Mouse (Mus musculus): Measurements from ENCODE around the gene Tdp2. TPM values are rescaled to one million over a fixed set of nuclear protein-coding genes. Genes with fewer than 3 reads are reported as not detected.

The Tdp2 gene
- polyA plus RNA-seq (2014; fragmentation: Nextera tagmentation; extraction: Ambion mirVana): 75.9 and 83.7 TPM in 2 replicates

DNA sequence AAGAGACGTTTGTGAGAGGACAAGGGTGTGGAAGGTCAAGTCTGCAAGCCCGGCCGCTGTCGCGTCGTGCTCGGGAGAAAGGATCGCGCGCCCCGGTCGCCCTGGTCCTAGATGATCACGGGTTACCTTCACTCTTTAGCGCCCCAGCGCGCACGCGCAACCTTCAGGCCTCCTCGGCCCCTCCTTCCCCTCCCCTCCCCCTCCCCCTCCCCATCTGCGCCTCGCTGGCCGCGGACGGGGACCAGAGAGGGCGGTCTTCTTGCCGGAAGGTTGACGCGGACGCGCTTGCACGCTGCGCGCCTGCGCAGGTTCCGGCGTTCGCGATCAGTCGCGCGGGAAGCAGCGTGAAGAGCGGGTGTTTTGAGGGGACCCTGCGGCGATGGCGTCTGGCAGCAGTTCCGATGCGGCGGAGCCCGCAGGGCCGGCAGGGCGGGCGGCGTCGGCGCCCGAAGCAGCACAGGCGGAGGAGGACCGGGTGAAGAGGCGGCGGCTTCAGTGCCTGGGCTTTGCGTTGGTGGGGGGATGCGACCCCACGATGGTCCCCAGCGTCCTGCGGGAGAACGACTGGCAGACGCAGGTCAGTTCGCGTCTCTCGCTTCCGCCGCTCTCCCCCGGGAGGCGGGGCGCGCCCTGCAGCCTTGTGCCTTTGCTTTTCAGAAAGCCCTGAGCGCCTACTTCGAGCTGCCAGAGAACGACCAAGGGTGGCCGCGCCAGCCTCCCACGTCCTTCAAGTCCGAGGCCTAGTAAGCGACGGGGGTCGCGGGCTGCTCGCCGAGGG is at the start of gene Tdp2, which contains the start of gene Acot13:
Gene Tdp2, plus strand, starts transcription at position 327 of the 778 bp plus-strand sequence.
Gene Acot13, minus strand, starts transcription at position 188 of the 778 bp plus-strand sequence.
- H3K4me3 ChIP-seq (ENCODE audit: low read depth, low read length): peak within 1 kb of the TSS; percentile 93
- H3K4me2 ChIP-seq (ENCODE audit: low read depth, low read length): peak within 1 kb of the TSS; percentile 52
- H3K9me3 ChIP-seq (replicated peaks; ENCODE audit: control insufficient read depth, low read length): no peaks in the 10 kb centered on the region
- H3K4me1 ChIP-seq (ENCODE audit: control insufficient read depth, insufficient read depth, low read length): no peaks in the 10 kb centered on the region
- peak within 1 kb of the TSS; percentile 87 for H3K27ac ChIP-seq (replicated peaks; ENCODE audit: low read depth, low read length)
- peak within 1 kb of the TSS; percentile 94 for H3K9ac ChIP-seq (replicated peaks; ENCODE audit: low read length)
- peak; percentile 98 for DNase-seq (ENCODE audit: low spot score)
- under 1% methylated on average over 86 of the region's 90 CpGs for WGBS
- peak; percentile 96 for ATAC-seq (replicated peaks; ENCODE audit: insufficient number of reproducible peaks, low FRiP score, low TSS enrichment, low read depth)
- no peaks in the 10 kb centered on the region for H3K27me3 ChIP-seq (ENCODE audit: control insufficient read depth, insufficient read depth, low read length)
- H3K36me3 ChIP-seq (replicated peaks; ENCODE audit: control insufficient read depth, insufficient read depth, low read depth, low read length): no peaks in the 10 kb centered on the region; the same call in 1 of the 2 replicates

DNA sequence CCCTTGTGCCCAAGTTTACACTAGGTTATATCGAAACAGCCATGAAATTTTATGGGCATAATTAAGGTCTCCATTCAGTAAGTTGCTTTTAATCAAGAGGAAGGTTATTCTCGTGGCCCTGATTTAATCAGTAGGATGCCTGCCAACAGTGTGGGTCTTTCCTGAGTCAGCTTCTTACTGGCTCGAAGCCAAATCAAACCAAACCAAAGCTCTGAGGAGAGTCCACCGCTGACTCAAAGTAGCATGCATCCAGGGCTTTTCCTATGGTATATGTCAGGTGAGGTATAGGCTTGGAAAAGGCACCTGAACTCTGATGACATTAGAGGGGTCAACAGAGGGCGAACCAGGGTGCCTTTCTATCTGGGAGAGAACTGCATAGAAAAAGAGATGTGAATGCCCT is 49.6 kb upstream of the Tdp2 start:
- H3K27me3 ChIP-seq (ENCODE audit: control insufficient read depth, insufficient read depth, low read length): no peaks in the 10 kb centered on the region
- H3K9me3 ChIP-seq (replicated peaks; ENCODE audit: control insufficient read depth, low read length): no peaks in the 10 kb centered on the region
- H3K27ac ChIP-seq (replicated peaks; ENCODE audit: low read depth, low read length): no peak overlapping the region
- no peak for ATAC-seq (replicated peaks; ENCODE audit: insufficient number of reproducible peaks, low FRiP score, low TSS enrichment, low read depth)
- H3K4me2 ChIP-seq (ENCODE audit: low read depth, low read length): no peak overlapping the region
- H3K4me3 ChIP-seq (ENCODE audit: low read depth, low read length): no peak overlapping the region
- no peaks in the 10 kb centered on the region for H3K4me1 ChIP-seq (ENCODE audit: control insufficient read depth, insufficient read depth, low read length)
- H3K36me3 ChIP-seq (replicated peaks; ENCODE audit: control insufficient read depth, insufficient read depth, low read depth, low read length): no peaks in the 10 kb centered on the region
- H3K9ac ChIP-seq (replicated peaks; ENCODE audit: low read length): no peak overlapping the region
- 83% methylated on average over 5 of the region's 5 CpGs for WGBS
- no peak for DNase-seq (ENCODE audit: low spot score)

DNA sequence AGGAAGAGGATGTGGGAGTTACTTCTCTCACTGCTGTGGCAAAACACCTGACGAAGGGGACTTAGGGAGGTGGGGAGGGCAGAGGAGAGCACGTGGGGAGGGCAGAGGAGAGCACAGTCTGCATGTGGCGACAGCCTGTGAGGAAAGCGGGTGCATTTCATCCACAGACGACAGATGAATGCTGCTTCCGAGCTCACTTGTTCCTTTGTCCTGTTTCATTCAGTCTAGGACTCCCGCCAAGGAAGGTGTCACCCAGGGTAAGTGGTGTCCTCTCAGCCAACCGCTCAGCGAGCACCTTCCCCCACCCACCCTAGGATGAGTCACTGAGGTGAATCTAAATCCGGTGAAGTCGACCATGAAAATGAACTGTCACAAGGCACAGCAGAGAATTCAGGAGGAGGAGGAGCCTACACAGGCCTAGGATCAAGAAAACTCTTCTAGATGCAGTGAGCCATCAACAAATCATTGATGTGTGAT is 45.4 kb upstream of the Tdp2 start:
- Histone ChIP-seq H3K27me3 (ENCODE audit: control insufficient read depth, insufficient read depth, low read length) (no peaks in the 10 kb centered on the region), H3K36me3 (replicated peaks; ENCODE audit: control insufficient read depth, insufficient read depth, low read depth, low read length) (no peaks in the 10 kb centered on the region), H3K9me3 (replicated peaks; ENCODE audit: control insufficient read depth, low read length) (no peaks in the 10 kb centered on the region), H3K27ac (replicated peaks; ENCODE audit: low read depth, low read length) (no peak overlapping the region), H3K4me1 (ENCODE audit: control insufficient read depth, insufficient read depth, low read length) (no peaks in the 10 kb centered on the region), H3K4me3 (ENCODE audit: low read depth, low read length) (no peak overlapping the region), H3K4me2 (ENCODE audit: low read depth, low read length) (no peak overlapping the region), H3K9ac (replicated peaks; ENCODE audit: low read length) (no peak overlapping the region)
- 67% methylated on average over 11 of the region's 11 CpGs for WGBS
- ATAC-seq (replicated peaks; ENCODE audit: insufficient number of reproducible peaks, low FRiP score, low TSS enrichment, low read depth) (no peak), DNase-seq (ENCODE audit: low spot score) (no peak)

- no peaks in the 10 kb centered on the region for H3K9me3 ChIP-seq (replicated peaks; ENCODE audit: control insufficient read depth, low read length)
- no peak for DNase-seq (ENCODE audit: low spot score)
- no peaks in the 10 kb centered on the region for H3K4me1 ChIP-seq (ENCODE audit: control insufficient read depth, insufficient read depth, low read length)
- H3K27me3 ChIP-seq (ENCODE audit: control insufficient read depth, insufficient read depth, low read length): no peaks in the 10 kb centered on the region
- H3K4me3 ChIP-seq (ENCODE audit: low read depth, low read length): no peak overlapping the region
- no peak overlapping the region for H3K27ac ChIP-seq (replicated peaks; ENCODE audit: low read depth, low read length)
- H3K36me3 ChIP-seq (replicated peaks; ENCODE audit: control insufficient read depth, insufficient read depth, low read depth, low read length): no peaks in the 10 kb centered on the region
- 89% methylated on average over 5 of the region's 5 CpGs for WGBS
- ATAC-seq (replicated peaks; ENCODE audit: insufficient number of reproducible peaks, low FRiP score, low TSS enrichment, low read depth): no peak
- H3K4me2 ChIP-seq (ENCODE audit: low read depth, low read length): no peak overlapping the region
- H3K9ac ChIP-seq (replicated peaks; ENCODE audit: low read length): no peak overlapping the region
Measured at GRCm38 (mm10) chr13:24787477-24787876, 44.0 kb upstream of the Tdp2 start.

DNA sequence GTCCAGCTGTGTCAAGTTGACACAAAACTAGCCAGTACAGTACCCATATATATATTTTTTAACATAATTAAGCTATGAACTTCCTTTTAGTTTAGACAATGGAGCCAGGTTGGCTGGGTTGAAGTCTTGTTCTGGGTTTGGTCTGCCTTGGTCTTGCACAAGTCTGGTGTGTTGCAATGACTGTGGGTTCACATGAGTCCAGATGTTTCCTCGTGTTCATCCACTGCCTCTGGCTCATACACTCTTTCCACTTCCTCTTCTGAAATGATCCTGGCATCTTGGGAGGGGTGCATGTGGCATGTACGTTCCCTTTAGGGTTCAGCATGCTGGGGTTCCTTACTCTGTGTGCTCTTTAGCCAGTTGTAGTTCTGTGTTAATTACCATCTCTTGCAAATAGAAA is 40.1 kb upstream of the Tdp2 start:
- H3K4me2 ChIP-seq (ENCODE audit: low read depth, low read length): no peak overlapping the region
- ATAC-seq (replicated peaks; ENCODE audit: insufficient number of reproducible peaks, low FRiP score, low TSS enrichment, low read depth) (no peak), DNase-seq (ENCODE audit: low spot score) (no peak)
- H3K9me3 ChIP-seq (replicated peaks; ENCODE audit: control insufficient read depth, low read length): no peaks in the 10 kb centered on the region
- no peak overlapping the region for H3K4me3 ChIP-seq (ENCODE audit: low read depth, low read length)
- no peak overlapping the region for H3K27ac ChIP-seq (replicated peaks; ENCODE audit: low read depth, low read length)
- no peaks in the 10 kb centered on the region for H3K36me3 ChIP-seq (replicated peaks; ENCODE audit: control insufficient read depth, insufficient read depth, low read depth, low read length)
- 75% methylated on average over 2 of the region's 2 CpGs for WGBS
- H3K9ac ChIP-seq (replicated peaks; ENCODE audit: low read length): no peak overlapping the region
- no peaks in the 10 kb centered on the region for H3K27me3 ChIP-seq (ENCODE audit: control insufficient read depth, insufficient read depth, low read length)
- no peaks in the 10 kb centered on the region for H3K4me1 ChIP-seq (ENCODE audit: control insufficient read depth, insufficient read depth, low read length)

DNA sequence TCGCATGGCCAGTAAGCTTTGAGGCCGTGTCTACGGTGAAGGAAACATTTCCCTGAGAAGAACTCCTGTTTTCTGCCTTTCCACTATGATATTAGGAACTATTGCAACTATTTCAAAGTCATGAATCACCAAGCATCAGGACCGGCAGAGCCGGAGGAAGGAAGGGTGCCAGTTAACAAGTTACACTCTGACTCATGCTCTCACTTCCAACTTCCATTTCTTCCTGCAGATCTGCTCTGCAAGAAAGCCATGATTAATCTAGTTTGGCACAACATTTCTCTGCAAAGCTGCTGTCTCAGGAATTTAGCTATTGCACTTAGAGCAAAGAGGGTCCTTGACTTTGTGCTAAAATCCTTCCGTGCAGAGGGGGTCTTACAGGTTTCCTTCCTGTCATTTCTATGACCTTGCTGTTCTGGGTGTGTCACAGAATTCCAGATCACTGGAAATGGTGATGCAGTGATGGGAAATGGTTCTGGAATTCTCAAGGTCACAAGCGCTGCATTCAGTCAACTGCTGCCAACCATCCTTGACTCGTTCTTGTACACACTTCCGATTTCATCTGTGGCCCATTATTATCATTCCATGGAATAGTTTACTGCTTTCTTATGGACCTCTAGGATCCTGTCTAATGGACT is 39.0 kb upstream of the Tdp2 start:
- DNase-seq (ENCODE audit: low spot score) (no peak), ATAC-seq (replicated peaks; ENCODE audit: insufficient number of reproducible peaks, low FRiP score, low TSS enrichment, low read depth) (no peak)
- H3K36me3 ChIP-seq (replicated peaks; ENCODE audit: control insufficient read depth, insufficient read depth, low read depth, low read length): no peaks in the 10 kb centered on the region
- no peaks in the 10 kb centered on the region for H3K9me3 ChIP-seq (replicated peaks; ENCODE audit: control insufficient read depth, low read length)
- H3K4me1 ChIP-seq (ENCODE audit: control insufficient read depth, insufficient read depth, low read length): no peaks in the 10 kb centered on the region
- 87% methylated on average over 9 of the region's 9 CpGs for WGBS
- no peak overlapping the region for H3K9ac ChIP-seq (replicated peaks; ENCODE audit: low read length)
- H3K4me3 ChIP-seq (ENCODE audit: low read depth, low read length): no peak overlapping the region
- no peaks in the 10 kb centered on the region for H3K27me3 ChIP-seq (ENCODE audit: control insufficient read depth, insufficient read depth, low read length)
- H3K27ac ChIP-seq (replicated peaks; ENCODE audit: low read depth, low read length): no peak overlapping the region
- H3K4me2 ChIP-seq (ENCODE audit: low read depth, low read length): no peak overlapping the region

DNA sequence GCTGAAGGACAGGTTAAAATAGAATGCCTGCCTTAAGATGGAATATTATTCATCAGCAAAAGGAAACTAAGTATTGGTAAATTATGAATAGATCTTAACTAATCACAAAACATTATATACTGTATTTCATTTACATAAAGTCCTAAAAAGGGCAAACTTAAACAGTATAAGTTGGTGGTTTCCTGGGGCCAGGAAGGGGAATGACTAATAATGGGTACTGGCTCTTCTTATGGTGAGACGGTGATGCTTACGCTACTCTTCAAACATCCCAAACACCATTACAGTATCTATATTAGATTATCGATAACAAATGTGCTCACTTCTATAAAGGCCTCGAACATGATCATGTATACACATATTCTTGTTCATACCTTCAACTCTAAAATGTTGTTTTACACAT is 32.8 kb upstream of the Tdp2 start:
- no peak for ATAC-seq (replicated peaks; ENCODE audit: insufficient number of reproducible peaks, low FRiP score, low TSS enrichment, low read depth)

GRCm38 (mm10) chr13:24799378-24799777 is 32.1 kb upstream of the Tdp2 start:
- H3K4me3 ChIP-seq (ENCODE audit: low read depth, low read length): peak overlapping the region; percentile 34; the same call in 1 of the 2 replicates
- H3K4me1 ChIP-seq (ENCODE audit: control insufficient read depth, insufficient read depth, low read length): no peaks in the 10 kb centered on the region
- peak overlapping the region; percentile 61 for H3K4me2 ChIP-seq (ENCODE audit: low read depth, low read length)
- no peaks in the 10 kb centered on the region for H3K27me3 ChIP-seq (ENCODE audit: control insufficient read depth, insufficient read depth, low read length)
- no peak for DNase-seq (ENCODE audit: low spot score)
- 60% methylated on average over 5 of the region's 5 CpGs for WGBS
- H3K36me3 ChIP-seq (replicated peaks; ENCODE audit: control insufficient read depth, insufficient read depth, low read depth, low read length): no peaks in the 10 kb centered on the region
- ATAC-seq (replicated peaks; ENCODE audit: insufficient number of reproducible peaks, low FRiP score, low TSS enrichment, low read depth): no peak
- no peaks in the 10 kb centered on the region for H3K9me3 ChIP-seq (replicated peaks; ENCODE audit: control insufficient read depth, low read length)
- H3K9ac ChIP-seq (replicated peaks; ENCODE audit: low read length): no peak overlapping the region
- H3K27ac ChIP-seq (replicated peaks; ENCODE audit: low read depth, low read length): no peak overlapping the region

More for the DNA sequence above, 32.8 kb upstream of the Tdp2 start:
- H3K9ac ChIP-seq (replicated peaks; ENCODE audit: low read length): no peak overlapping the region
- H3K4me3 ChIP-seq (ENCODE audit: low read depth, low read length): no peak overlapping the region
- H3K36me3 ChIP-seq (replicated peaks; ENCODE audit: control insufficient read depth, insufficient read depth, low read depth, low read length): no peaks in the 10 kb centered on the region
- H3K4me2 ChIP-seq (ENCODE audit: low read depth, low read length): no peak overlapping the region
- 90% methylated on average over 4 of the region's 4 CpGs for WGBS
- no peaks in the 10 kb centered on the region for H3K9me3 ChIP-seq (replicated peaks; ENCODE audit: control insufficient read depth, low read length)
- H3K27ac ChIP-seq (replicated peaks; ENCODE audit: low read depth, low read length): no peak overlapping the region
- no peak for DNase-seq (ENCODE audit: low spot score)
- no peaks in the 10 kb centered on the region for H3K4me1 ChIP-seq (ENCODE audit: control insufficient read depth, insufficient read depth, low read length)
- no peaks in the 10 kb centered on the region for H3K27me3 ChIP-seq (ENCODE audit: control insufficient read depth, insufficient read depth, low read length)

Measured in embryonic facial prominence, embryonic 11.5 days (tissue).